Comparison of ENCODE assay signal across 9 mouse cellular contexts in the genomic region with DNA sequence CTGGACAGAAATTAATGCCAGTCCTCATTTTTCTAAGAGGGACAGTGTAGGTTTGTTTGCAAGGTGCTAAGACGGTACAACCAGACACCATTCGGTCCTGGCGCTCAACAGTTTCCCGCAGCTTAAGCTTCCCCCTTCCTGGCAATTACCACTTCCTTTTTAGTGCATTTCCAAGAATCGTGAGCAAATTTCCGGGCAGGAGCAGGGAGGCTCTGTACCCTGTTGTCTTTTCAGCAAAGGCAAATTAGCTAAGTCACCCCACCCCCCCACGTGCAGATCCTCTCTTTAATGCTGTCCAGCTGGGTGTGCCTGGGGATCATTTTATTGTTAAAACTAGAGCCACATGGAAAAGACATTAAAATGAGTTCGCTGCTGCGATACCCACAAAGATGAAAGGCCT.
DNase-seq lines count a peak whose midpoint lies in the region; ATAC-seq and TF ChIP-seq lines count a peak whose summit lies in the region.
"Had no signal": no experiment of that assay in that cellular context is flagged by ENCODE, and none has a peak within 500 bp of the region (broad histone marks: within the 10 kb centered on the region; RNA-seq: fewer than 3 reads in every experiment).

No protein-coding gene starts in this region.

- H3K27ac ChIP-seq in heart, adult 2 months, result peak overlapping the region; percentile 20; the same call in 1 of the 2 replicates
- H3K27ac ChIP-seq in heart, embryonic 12.5 days (ENCODE audit: poor library complexity, severe bottlenecking), result no peak overlapping the region
- H3K27ac ChIP-seq in limb, embryonic 10.5 days, result peak overlapping the region; percentile 63
- no peak overlapping the region for H3K27ac ChIP-seq in forebrain, embryonic 14.5 days (ENCODE audit: low read depth, low read length)
- H3K27ac ChIP-seq in intestine, embryonic 16.5 days (ENCODE audit: low read length), result no peak overlapping the region

- no peaks in the 10 kb centered on the region for H3K79me2 ChIP-seq in heart, adult 2 months (replicated peaks; ENCODE audit: control insufficient read depth, insufficient read depth, low read length)

- TF ChIP-seq POLR2A in heart, adult 2 months (IDR thresholded peaks at IDR 0.05; ENCODE audit: insufficient read depth, low read depth, low read length), result peak; percentile 45; the same call in 1 of the 2 replicates

- no peaks in the 10 kb centered on the region for H3K36me3 ChIP-seq in heart, adult 2 months (ENCODE audit: control insufficient read depth, insufficient read depth, low read length)
- H3K36me3 ChIP-seq in heart, embryonic 12.5 days, result no peaks in the 10 kb centered on the region
- no peaks in the 10 kb centered on the region for H3K36me3 ChIP-seq in limb, embryonic 10.5 days
- no peaks in the 10 kb centered on the region for H3K36me3 ChIP-seq in forebrain, embryonic 14.5 days (ENCODE audit: control insufficient read depth, insufficient read depth, low read length)
- no peaks in the 10 kb centered on the region for H3K36me3 ChIP-seq in intestine, embryonic 16.5 days (ENCODE audit: control insufficient read depth, insufficient read depth, low read length)

- H3K4me2 ChIP-seq in heart, embryonic 12.5 days, result no peak overlapping the region
- no peak overlapping the region for H3K4me2 ChIP-seq in forebrain, embryonic 14.5 days (ENCODE audit: low read length)
- no peak overlapping the region for H3K4me2 ChIP-seq in intestine, embryonic 16.5 days (ENCODE audit: low read depth, low read length)

- intact Hi-C loops in heart, adult 2 months (cut with DNase I), result no loop called here
- intact Hi-C loops in gastrocnemius, postnatal 14 days (cut with DNase I; ENCODE audit: low total_unique reads), result no loop called here

- ATAC-seq in heart, embryonic 12.5 days (ENCODE audit: insufficient number of reproducible peaks, low FRiP score), result no peak
- peak; percentile 55 for ATAC-seq in megakaryocyte progenitor cell, adult 5-6 weeks (replicated peaks; ENCODE audit: poor library complexity)
- ATAC-seq in forebrain, embryonic 14.5 days, result no peak
- ATAC-seq in intestine, embryonic 16.5 days, result no peak

- H3K4me3 ChIP-seq in heart, adult 2 months, result peak overlapping the region; percentile 3; the same call in 1 of the 2 replicates
- no peak overlapping the region for H3K4me3 ChIP-seq in heart, embryonic 12.5 days
- H3K4me3 ChIP-seq in limb, embryonic 10.5 days, result no peak overlapping the region
- no peak overlapping the region for H3K4me3 ChIP-seq in forebrain, embryonic 14.5 days (ENCODE audit: low read depth, low read length)
- H3K4me3 ChIP-seq in intestine, embryonic 16.5 days (ENCODE audit: low read length), result no peak overlapping the region

- no peaks in the 10 kb centered on the region for H3K9me3 ChIP-seq in heart, embryonic 12.5 days (replicated peaks)
- no peaks in the 10 kb centered on the region for H3K9me3 ChIP-seq in limb, embryonic 10.5 days (replicated peaks)
- H3K9me3 ChIP-seq in forebrain, embryonic 14.5 days (replicated peaks; ENCODE audit: control insufficient read depth, low read length), result no peaks in the 10 kb centered on the region
- no peaks in the 10 kb centered on the region for H3K9me3 ChIP-seq in intestine, embryonic 16.5 days (ENCODE audit: control insufficient read depth, low read length)

- H3K27me3 ChIP-seq in heart, adult 2 months (ENCODE audit: control insufficient read depth, insufficient read depth, low read length), result no peaks in the 10 kb centered on the region
- no peaks in the 10 kb centered on the region for H3K27me3 ChIP-seq in heart, embryonic 12.5 days (replicated peaks)
- H3K27me3 ChIP-seq in limb, embryonic 10.5 days (ENCODE audit: low read depth, poor library complexity, severe bottlenecking), result peaks cover 7% of the 10 kb centered on the region; the same call in 1 of the 2 replicates
- H3K27me3 ChIP-seq in forebrain, embryonic 14.5 days (replicated peaks; ENCODE audit: control insufficient read depth, insufficient read depth, low read length), result no peaks in the 10 kb centered on the region
- H3K27me3 ChIP-seq in intestine, embryonic 16.5 days (replicated peaks; ENCODE audit: control insufficient read depth, insufficient read depth, low read length), result no peaks in the 10 kb centered on the region
- H3K27me3 ChIP-seq: CH12.LX had no signal

- peaks cover 2% of the 10 kb centered on the region for H3K4me1 ChIP-seq in heart, adult 2 months (ENCODE audit: control insufficient read depth, insufficient read depth, low read length)
- peaks cover 24% of the 10 kb centered on the region for H3K4me1 ChIP-seq in heart, embryonic 12.5 days (replicated peaks)
- peaks cover 51% of the 10 kb centered on the region for H3K4me1 ChIP-seq in limb, embryonic 10.5 days
- peaks cover 3% of the 10 kb centered on the region; the same call in 1 of the 2 replicates for H3K4me1 ChIP-seq in forebrain, embryonic 14.5 days (ENCODE audit: control insufficient read depth, insufficient read depth, low read length)
- H3K4me1 ChIP-seq in intestine, embryonic 16.5 days (ENCODE audit: control insufficient read depth, insufficient read depth, low read length), result no peaks in the 10 kb centered on the region

- 38% methylated on average over 9 of the region's 9 CpGs for WGBS in heart, adult 2 months
- 66% methylated on average over 9 of the region's 9 CpGs for WGBS in heart, embryonic 12.5 days
- 34% methylated on average over 9 of the region's 9 CpGs for WGBS in limb, embryonic 10.5 days
- WGBS in forebrain, embryonic 14.5 days, result 42% methylated on average over 9 of the region's 9 CpGs
- whole genome bisulfite sequencing in intestine, embryonic 16.5 days, result 57% methylated on average over 9 of the region's 9 CpGs

- DNase-seq in heart, adult 2 months, result peak; percentile 39 to 67
- DNase-seq in gastrocnemius, postnatal 14 days, result peak; percentile 53
- DNase-seq in limb, embryonic 10.5 days (ENCODE audit: low spot score), result no peak
- DNase-seq in forebrain, embryonic 14.5 days (ENCODE audit: low spot score), result no peak
- no peak for DNase-seq in spleen, adult 12 weeks (ENCODE audit: low spot score)

- TF ChIP-seq CTCF in heart, adult 2 months (IDR thresholded peaks at IDR 0.05), result no peak

- peak overlapping the region; percentile 16; the same call in 1 of the 2 replicates for H3K9ac ChIP-seq in heart, adult 2 months (ENCODE audit: low read depth, low read length)
- H3K9ac ChIP-seq in heart, embryonic 12.5 days, result no peak overlapping the region
- H3K9ac ChIP-seq in forebrain, embryonic 14.5 days (ENCODE audit: low read length), result no peak overlapping the region
- H3K9ac ChIP-seq in intestine, embryonic 16.5 days (ENCODE audit: low read depth, low read length), result no peak overlapping the region

- TF ChIP-seq EP300 in heart, adult 2 months (IDR thresholded peaks at IDR 0.05; ENCODE audit: insufficient read depth, low read depth, low read length), result peak; percentile 78; the same call in 1 of the 2 replicates

Comparison
In these comparisons a context has a peak if more than half of its experiments do, and no peak if none do; other contexts are left out.
1. H3K27ac ChIP-seq: peak in heart, adult 2 months (single experiment) and limb, embryonic 10.5 days (single experiment); none in heart, embryonic 12.5 days (single experiment), forebrain, embryonic 14.5 days (single experiment) and intestine, embryonic 16.5 days (single experiment).
2. DNase-seq: peak in heart, adult 2 months (2 of 2) and gastrocnemius, postnatal 14 days (single experiment); none in limb, embryonic 10.5 days (single experiment), forebrain, embryonic 14.5 days (single experiment) and spleen, adult 12 weeks (single experiment).